Mouse (Mus musculus): ENCODE data around the gene Mcm5. TPM values are rescaled to one million over a fixed set of nuclear protein-coding genes. Genes with fewer than 3 reads are reported as not detected.
A peak's percentile ranks its signal among the peaks of the same experiment; 100 is the strongest.

The Mcm5 gene
- polyA plus RNA-seq, 1 experiment from 2014 or later = 123 TPM

GRCm38 (mm10) chr8:75103376-75103878 is 5.9 kb upstream of the Mcm5 start:
- Histone ChIP-seq H3K36me3 (0 out of 2 replicates have a peak, but pooled peaks cover 3% of the 10 kb centered on the region), H3K27me3 (no peaks in the 10 kb centered on the region), H3K9ac (no peak overlapping the region), H3K4me1 (no peaks in the 10 kb centered on the region), H3K4me2 (replicated peaks) (no peak overlapping the region), H3K27ac (replicated peaks) (no peak overlapping the region), H3K9me3 (replicated peaks) (no peaks in the 10 kb centered on the region), H3K4me3 (replicated peaks) (no peak overlapping the region)
- no peak for ATAC-seq (ENCODE audit: insufficient number of reproducible peaks, low FRiP score, low TSS enrichment, low read depth)
- 48% methylated on average over 8 of the region's 8 CpGs for WGBS

- H3K4me2 ChIP-seq (replicated peaks) = peak overlapping the region; percentile 85
- peak overlapping the region; percentile 88 for H3K27ac ChIP-seq (replicated peaks)
- peak overlapping the region; percentile 82 for H3K4me3 ChIP-seq (replicated peaks)
- H3K9ac ChIP-seq = peak overlapping the region; percentile 52
- no peaks in the 10 kb centered on the region for H3K27me3 ChIP-seq
- H3K4me1 ChIP-seq = peaks cover 21% of the 10 kb centered on the region
- peaks cover 27% of the 10 kb centered on the region for H3K36me3 ChIP-seq
- peak; percentile 68; the same call in 1 of the 2 replicates for ATAC-seq (ENCODE audit: insufficient number of reproducible peaks, low FRiP score, low TSS enrichment, low read depth)
- H3K9me3 ChIP-seq (replicated peaks) = no peaks in the 10 kb centered on the region
- under 1% methylated on average over 9 of the region's 9 CpGs for WGBS
Measured at GRCm38 (mm10) chr8:75108527-75109235, 688 bp upstream of the Mcm5 start.

GRCm38 (mm10) chr8:75110093-75110492 is 724 bp downstream of the Mcm5 start:
- H3K36me3 ChIP-seq = peaks cover 39% of the 10 kb centered on the region
- no peaks in the 10 kb centered on the region for H3K9me3 ChIP-seq (replicated peaks)
- 15% methylated on average over 13 of the region's 13 CpGs for WGBS
- peak overlapping the region; percentile 82 for H3K4me3 ChIP-seq (replicated peaks)
- H3K27me3 ChIP-seq = no peaks in the 10 kb centered on the region
- peak overlapping the region; percentile 85 for H3K4me2 ChIP-seq (replicated peaks)
- H3K9ac ChIP-seq = peak overlapping the region; percentile 70
- no peak for ATAC-seq (ENCODE audit: insufficient number of reproducible peaks, low FRiP score, low TSS enrichment, low read depth)
- peaks cover 21% of the 10 kb centered on the region for H3K4me1 ChIP-seq
- no peak overlapping the region for H3K27ac ChIP-seq (replicated peaks)

- 88% methylated on average over 1 of the region's 1 CpGs for WGBS
- no peak overlapping the region for H3K4me3 ChIP-seq (replicated peaks)
- H3K4me2 ChIP-seq (replicated peaks) = no peak overlapping the region
- no peaks in the 10 kb centered on the region for H3K9me3 ChIP-seq (replicated peaks)
- H3K36me3 ChIP-seq = peaks cover 93% of the 10 kb centered on the region
- H3K4me1 ChIP-seq = no peaks in the 10 kb centered on the region
- no peaks in the 10 kb centered on the region for H3K27me3 ChIP-seq
- ATAC-seq (ENCODE audit: insufficient number of reproducible peaks, low FRiP score, low TSS enrichment, low read depth) = no peak
- H3K9ac ChIP-seq = no peak overlapping the region
- no peak overlapping the region for H3K27ac ChIP-seq (replicated peaks)
Measured at GRCm38 (mm10) chr8:75118505-75118904, 9.1 kb downstream of the Mcm5 start.

- H3K4me1 ChIP-seq = no peaks in the 10 kb centered on the region
- H3K27me3 ChIP-seq = no peaks in the 10 kb centered on the region
- no peak overlapping the region for H3K9ac ChIP-seq
- H3K27ac ChIP-seq (replicated peaks) = no peak overlapping the region
- H3K4me3 ChIP-seq (replicated peaks) = no peak overlapping the region
- peaks cover 93% of the 10 kb centered on the region for H3K36me3 ChIP-seq
- no peak overlapping the region for H3K4me2 ChIP-seq (replicated peaks)
- 95% methylated on average over 2 of the region's 2 CpGs for WGBS
- no peak for ATAC-seq (ENCODE audit: insufficient number of reproducible peaks, low FRiP score, low TSS enrichment, low read depth)
- H3K9me3 ChIP-seq (replicated peaks) = no peaks in the 10 kb centered on the region
Measured at GRCm38 (mm10) chr8:75119287-75119686, 9.9 kb downstream of the Mcm5 start.

- WGBS = 90% methylated on average over 2 of the region's 2 CpGs
- Histone ChIP-seq H3K4me2 (replicated peaks) (no peak overlapping the region), H3K4me1 (no peaks in the 10 kb centered on the region), H3K27ac (replicated peaks) (no peak overlapping the region), H3K4me3 (replicated peaks) (no peak overlapping the region), H3K36me3 (peaks cover 95% of the 10 kb centered on the region), H3K9ac (no peak overlapping the region), H3K9me3 (replicated peaks) (no peaks in the 10 kb centered on the region), H3K27me3 (no peaks in the 10 kb centered on the region)
- no peak for ATAC-seq (ENCODE audit: insufficient number of reproducible peaks, low FRiP score, low TSS enrichment, low read depth)
Measured at GRCm38 (mm10) chr8:75119747-75120146, 10.4 kb downstream of the Mcm5 start.

- ATAC-seq (ENCODE audit: insufficient number of reproducible peaks, low FRiP score, low TSS enrichment, low read depth) = no peak
- H3K9ac ChIP-seq = no peak overlapping the region
- no peak overlapping the region for H3K4me3 ChIP-seq (replicated peaks)
- no peaks in the 10 kb centered on the region for H3K27me3 ChIP-seq
- WGBS = 81% methylated on average over 1 of the region's 1 CpGs
- no peak overlapping the region for H3K27ac ChIP-seq (replicated peaks)
- no peaks in the 10 kb centered on the region for H3K4me1 ChIP-seq
- H3K36me3 ChIP-seq = peaks cover 60% of the 10 kb centered on the region
- no peaks in the 10 kb centered on the region for H3K9me3 ChIP-seq (replicated peaks)
- no peak overlapping the region for H3K4me2 ChIP-seq (replicated peaks)
Measured at GRCm38 (mm10) chr8:75127406-75127805, 18.0 kb downstream of the Mcm5 start.

- ATAC-seq (ENCODE audit: insufficient number of reproducible peaks, low FRiP score, low TSS enrichment, low read depth) = no peak
- H3K4me1 ChIP-seq = no peaks in the 10 kb centered on the region
- H3K27ac ChIP-seq (replicated peaks) = no peak overlapping the region
- H3K36me3 ChIP-seq = peaks cover 13% of the 10 kb centered on the region
- H3K9ac ChIP-seq = no peak overlapping the region
- no peak overlapping the region for H3K4me3 ChIP-seq (replicated peaks)
- 14% methylated on average over 3 of the region's 3 CpGs for WGBS
- no peaks in the 10 kb centered on the region for H3K9me3 ChIP-seq (replicated peaks)
- no peaks in the 10 kb centered on the region for H3K27me3 ChIP-seq
- H3K4me2 ChIP-seq (replicated peaks) = no peak overlapping the region
Measured at GRCm38 (mm10) chr8:75132485-75132884, 23.1 kb downstream of the Mcm5 start.

- H3K9me3 ChIP-seq (replicated peaks) = no peaks in the 10 kb centered on the region
- H3K4me2 ChIP-seq (replicated peaks) = no peak overlapping the region
- no peaks in the 10 kb centered on the region for H3K4me1 ChIP-seq
- no peak for ATAC-seq (ENCODE audit: insufficient number of reproducible peaks, low FRiP score, low TSS enrichment, low read depth)
- peaks cover 10% of the 10 kb centered on the region for H3K36me3 ChIP-seq
- no peak overlapping the region for H3K27ac ChIP-seq (replicated peaks)
- no peaks in the 10 kb centered on the region for H3K27me3 ChIP-seq
- whole genome bisulfite sequencing = 51% methylated on average over 2 of the region's 2 CpGs
- no peak overlapping the region for H3K9ac ChIP-seq
- no peak overlapping the region for H3K4me3 ChIP-seq (replicated peaks)
Measured at GRCm38 (mm10) chr8:75133399-75133798, 24.0 kb downstream of the Mcm5 start.

GRCm38 (mm10) chr8:75134603-75135391 is 25.4 kb downstream of the Mcm5 start:
- H3K9ac ChIP-seq = no peak overlapping the region
- no peak for ATAC-seq (ENCODE audit: insufficient number of reproducible peaks, low FRiP score, low TSS enrichment, low read depth)
- H3K4me1 ChIP-seq = no peaks in the 10 kb centered on the region
- no peaks in the 10 kb centered on the region for H3K27me3 ChIP-seq
- no peaks in the 10 kb centered on the region for H3K36me3 ChIP-seq
- no peak overlapping the region for H3K4me3 ChIP-seq (replicated peaks)
- 61% methylated on average over 2 of the region's 2 CpGs for WGBS
- H3K27ac ChIP-seq (replicated peaks) = no peak overlapping the region
- H3K4me2 ChIP-seq (replicated peaks) = no peak overlapping the region
- H3K9me3 ChIP-seq (replicated peaks) = no peaks in the 10 kb centered on the region

GRCm38 (mm10) chr8:75135756-75136155 is 26.4 kb downstream of the Mcm5 start:
- no peak overlapping the region for H3K9ac ChIP-seq
- H3K4me2 ChIP-seq (replicated peaks) = no peak overlapping the region
- no peaks in the 10 kb centered on the region for H3K9me3 ChIP-seq (replicated peaks)
- no peaks in the 10 kb centered on the region for H3K4me1 ChIP-seq
- 61% methylated on average over 1 of the region's 1 CpGs for WGBS
- ATAC-seq (ENCODE audit: insufficient number of reproducible peaks, low FRiP score, low TSS enrichment, low read depth) = no peak
- no peak overlapping the region for H3K27ac ChIP-seq (replicated peaks)
- H3K27me3 ChIP-seq = no peaks in the 10 kb centered on the region
- H3K4me3 ChIP-seq (replicated peaks) = no peak overlapping the region
- H3K36me3 ChIP-seq = no peaks in the 10 kb centered on the region

All from embryonic facial prominence, embryonic 15.5 days (tissue).